Mouse (Mus musculus) layer of hippocampus, postnatal 25 days (tissue): ENCODE results near the gene 4931428F04Rik. TPM values are rescaled to one million over a fixed set of nuclear protein-coding genes. Genes with fewer than 3 reads are reported as not detected.

Experiments
- DNase-seq, 2 experiments: peaks; one replicate each; pipeline ENCODE4 v3.0.0; 2022; ENCODE audit warnings: mixed read lengths in 2 of 2, low spot score in 1 of 2; ENCODE audit errors: extremely low spot score in 1 of 2
- total RNA-seq, 2 experiments: library from RNA; stranded (reverse); gene quantifications; 2 replicates each; pipeline ENCODE4 v1.2.3; 2021

4931428F04Rik gene
- total RNA-seq: 10 to 100 TPM; 21.7 to 24.4 TPM

- DNase-seq: peak in 1 of 2 experiments; percentile 34
Measured at GRCm38 (mm10) chr8:105289805-105290460, at the start of gene 4931428F04Rik. Gene 4931428F04Rik (minus strand): TSS chr8:105289864.

GRCm38 (mm10) chr8:105338992-105339391, 49.3 kb upstream of the 4931428F04Rik start:
- no peak for DNase-seq

- no peak for DNase-seq
Measured at GRCm38 (mm10) chr8:105336373-105337130, 46.9 kb upstream of the 4931428F04Rik start.

DNA sequence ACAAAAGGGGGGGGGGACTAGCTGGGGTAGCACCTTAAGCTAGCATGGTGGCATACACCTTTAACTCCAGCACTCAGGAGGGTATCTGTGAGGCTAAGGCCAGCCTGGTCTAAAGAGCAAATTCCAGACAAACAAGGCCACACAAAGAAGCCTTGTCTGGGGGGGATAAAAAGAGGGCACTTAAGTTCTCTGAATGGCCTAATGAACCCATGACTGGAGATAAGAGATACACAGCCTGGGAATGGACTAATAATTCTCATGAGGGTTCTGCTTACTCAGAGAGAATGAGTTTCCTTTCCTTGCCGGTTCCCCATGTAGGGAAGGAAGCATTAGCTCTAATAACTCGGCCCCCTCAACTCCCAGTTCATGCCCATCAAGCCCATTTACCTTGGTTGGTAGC, 42.9 kb upstream of the 4931428F04Rik start:
- no peak for DNase-seq

DNA sequence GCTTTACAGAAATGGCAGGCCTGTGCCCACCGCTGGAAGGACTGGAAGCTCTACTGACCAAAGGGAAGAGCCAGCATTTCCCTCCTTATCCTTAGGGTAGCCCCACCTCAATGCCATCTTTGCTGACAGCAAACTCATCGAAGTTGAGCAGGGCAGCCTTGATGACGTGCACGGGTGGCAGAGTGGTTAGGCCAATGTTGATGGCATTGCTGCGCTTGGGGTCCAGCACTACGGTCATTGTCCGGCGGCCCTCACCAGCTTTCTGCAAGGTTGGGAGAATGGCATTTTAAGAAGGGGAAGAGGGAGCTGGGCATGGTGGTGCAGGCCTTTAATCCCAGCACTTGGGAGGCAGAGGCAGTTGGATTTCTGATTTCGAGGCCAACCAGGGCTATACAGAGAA, 42.3 kb upstream of the 4931428F04Rik start:
- no peak for DNase-seq

- no peak for DNase-seq
Measured at GRCm38 (mm10) chr8:105331469-105331868, 41.8 kb upstream of the 4931428F04Rik start.

GRCm38 (mm10) chr8:105330325-105330724, 40.7 kb upstream of the 4931428F04Rik start:
- DNase-seq: no peak

- no peak for DNase-seq
Measured at GRCm38 (mm10) chr8:105326968-105327367, 37.3 kb upstream of the 4931428F04Rik start.

DNA sequence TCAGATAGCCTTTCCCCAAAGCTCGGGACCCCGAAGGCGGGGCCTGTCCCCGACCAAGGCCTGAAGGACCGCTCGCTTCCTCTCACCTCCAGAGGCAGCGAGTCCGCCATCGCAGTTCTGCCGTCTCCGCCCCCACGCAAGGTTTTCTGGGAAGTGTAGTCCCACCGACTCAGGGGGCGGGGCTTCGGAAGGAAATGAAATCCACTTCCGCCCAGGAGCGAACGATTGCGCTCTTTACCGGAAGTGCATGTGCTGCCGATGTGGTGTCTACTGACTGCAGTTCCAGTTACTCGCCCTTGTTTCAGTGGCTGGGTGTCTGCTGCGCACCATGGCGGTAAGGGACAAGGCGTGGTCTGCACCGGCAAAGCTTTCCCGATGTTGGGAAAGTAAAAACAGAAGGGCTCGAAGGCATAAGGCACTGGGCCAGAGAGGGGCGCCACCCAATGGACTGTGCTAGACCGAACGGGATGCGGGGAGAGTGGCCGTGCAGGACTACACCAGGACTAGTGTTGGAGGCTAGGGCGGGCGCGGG, 36.5 kb upstream of the 4931428F04Rik start, which contains the start of the genes Lrrc29 and Tmem208:
TSS of gene Lrrc29 (minus strand) at position 138 of the 532 bp plus-strand sequence.
TSS of gene Tmem208 (plus strand) at position 214 of the 532 bp plus-strand sequence.
- DNase-seq: peak; percentile 93 to 94

DNA sequence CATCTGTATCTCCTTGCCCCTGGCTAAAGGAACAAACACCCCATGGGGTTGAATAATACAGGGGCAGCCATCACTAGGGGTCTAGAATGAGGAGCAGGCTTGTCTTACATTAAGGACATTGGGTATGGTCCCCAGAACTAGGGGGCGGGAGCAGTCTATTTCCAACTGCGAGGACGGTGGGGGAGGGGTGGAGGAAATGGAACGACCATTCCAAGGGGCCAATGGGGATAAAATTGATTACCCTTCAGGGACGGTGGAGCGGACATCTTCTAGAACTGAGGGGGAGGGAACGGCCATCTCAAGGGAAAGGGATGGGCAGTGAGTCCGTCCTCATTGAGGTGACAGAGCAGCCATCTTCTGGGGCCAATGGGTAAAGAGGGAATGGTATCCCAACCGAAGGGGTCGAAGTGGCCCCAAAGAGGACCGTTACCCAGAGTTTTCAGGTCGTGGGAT, 36.0 kb upstream of the 4931428F04Rik start:
- no peak for DNase-seq

DNA sequence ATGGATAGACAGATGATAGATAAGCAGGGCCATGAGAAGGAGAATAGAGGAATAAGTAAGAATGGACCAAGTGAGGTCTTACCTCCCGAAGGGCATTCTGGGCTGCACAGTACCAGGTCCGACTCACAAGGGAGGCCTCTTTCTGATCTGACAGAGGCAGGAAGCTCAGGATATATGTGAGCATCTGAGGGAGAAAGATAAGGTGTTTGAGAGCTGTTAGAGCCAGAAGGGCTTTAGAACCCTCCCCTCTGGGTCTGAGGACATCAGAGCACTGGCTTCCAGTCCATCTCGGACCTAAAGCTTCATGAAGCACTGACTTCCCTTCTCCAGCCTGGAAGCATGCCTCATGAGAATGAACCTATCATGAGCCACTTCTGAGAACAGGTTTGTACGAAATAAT, 33.5 kb upstream of the 4931428F04Rik start:
- no peak for DNase-seq

- no peak for DNase-seq
Measured at GRCm38 (mm10) chr8:105318662-105319190, 29.1 kb upstream of the 4931428F04Rik start.

DNA sequence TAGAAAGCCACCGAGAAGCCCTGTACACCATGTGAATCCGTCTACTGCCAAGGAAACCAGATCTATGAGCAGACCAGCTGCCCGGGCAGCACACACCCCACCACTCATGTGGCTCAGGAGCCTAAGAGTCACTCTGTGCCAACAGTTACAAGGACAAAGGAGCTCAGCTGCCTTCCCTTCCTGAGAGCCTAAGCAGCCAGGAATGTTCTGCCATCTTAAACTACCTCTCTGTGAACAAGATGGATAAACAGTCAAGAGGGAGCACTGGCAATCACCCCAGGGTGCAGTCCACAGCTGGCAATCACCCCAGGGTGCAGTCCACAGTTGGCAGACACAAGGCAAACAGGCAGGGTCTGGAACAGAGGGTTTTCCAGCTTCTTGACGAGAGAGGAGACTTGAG, 28.3 kb upstream of the 4931428F04Rik start:
- no peak for DNase-seq

GRCm38 (mm10) chr8:105315073-105315769, 25.6 kb upstream of the 4931428F04Rik start:
- DNase-seq: no peak

GRCm38 (mm10) chr8:105313622-105314402, 24.1 kb upstream of the 4931428F04Rik start:
- DNase-seq: no peak

DNA sequence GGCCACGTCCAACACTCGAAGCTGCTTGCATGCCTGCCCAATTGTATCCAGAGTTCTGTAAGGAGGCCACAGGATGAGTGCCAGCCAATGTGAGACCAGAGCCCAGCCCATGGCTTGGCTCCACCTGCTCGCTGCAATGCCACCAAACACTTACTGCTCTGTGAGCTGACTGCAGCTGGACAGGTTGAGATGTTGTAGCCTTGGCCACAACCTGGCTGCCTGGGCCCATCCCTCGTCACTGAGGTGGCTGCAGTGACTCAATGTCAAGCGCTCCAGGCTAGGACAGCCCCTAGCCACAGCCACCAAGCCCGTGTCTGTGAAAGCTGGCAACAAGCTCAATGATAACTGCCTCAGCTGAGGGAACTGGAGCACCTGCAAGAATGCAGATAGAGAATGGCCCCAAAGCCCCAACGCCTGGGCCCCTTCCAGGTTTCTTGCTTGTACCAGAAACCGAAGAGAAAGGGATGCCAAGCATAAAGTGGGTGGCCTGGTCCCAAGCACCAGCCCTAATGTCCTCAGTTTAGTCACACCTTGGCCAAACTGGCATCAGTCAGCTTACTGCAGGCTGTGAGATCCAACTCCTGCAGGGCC, 23.3 kb upstream of the 4931428F04Rik start:
- no peak for DNase-seq

DNA sequence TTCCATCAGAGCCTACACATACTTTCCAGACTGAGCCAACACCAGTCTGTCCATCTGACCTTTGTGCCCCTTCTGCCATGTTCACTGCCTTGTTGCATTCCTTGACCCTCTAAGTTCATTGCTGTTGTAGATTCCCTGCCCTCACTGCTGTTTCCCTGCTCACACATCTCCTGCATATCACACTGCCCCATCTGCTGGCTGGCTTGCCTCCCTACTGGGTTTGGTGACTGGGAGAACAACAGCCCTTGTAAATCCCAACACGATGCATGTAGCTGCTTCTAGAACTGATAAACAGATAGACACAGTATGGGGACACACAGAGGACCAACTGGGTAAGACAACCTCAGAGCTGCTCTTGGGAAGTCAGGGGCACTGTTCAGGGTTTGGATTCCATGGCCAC, 22.1 kb upstream of the 4931428F04Rik start:
- no peak for DNase-seq

GRCm38 (mm10) chr8:105310118-105310517, 20.5 kb upstream of the 4931428F04Rik start:
- DNase-seq: no peak

GRCm38 (mm10) chr8:105309142-105309847, 19.6 kb upstream of the 4931428F04Rik start:
- DNase-seq: no peak
